Mouse (Mus musculus) midbrain, embryonic 13.5 days (tissue): ENCODE results near the gene Trpd52l3. TPM values are rescaled to one million over a fixed set of nuclear protein-coding genes. Genes with fewer than 3 reads are reported as not detected.

ENCODE experiments used
- ATAC-seq: fragments of 200-750 bp; cut with Nextera tagmentation; 2 replicates; pipeline ENCODE4 v1.8.0; 2017; ENCODE audit warnings: mild to moderate bottlenecking, moderate TSS enrichment, moderate library complexity
- H3K27ac ChIP-seq: fragments of 300-500 bp; sonication (generic); 2 replicates; pipeline ENCODE4 v1.5.1; 2015; ENCODE audit warnings: inconsistent platforms, mild to moderate bottlenecking, moderate library complexity
- H3K27me3 ChIP-seq: fragments of 300-500 bp; sonication (generic); 2 replicates; pipeline ENCODE4 v1.6.1; 2015; ENCODE audit warnings: mild to moderate bottlenecking, inconsistent platforms
- H3K36me3 ChIP-seq: fragments of 300-500 bp; sonication (generic); 2 replicates; pipeline ENCODE4 v1.6.1; 2015; ENCODE audit warnings: mild to moderate bottlenecking, inconsistent platforms
- H3K4me1 ChIP-seq: fragments of 300-500 bp; sonication (generic); replicated peaks from 2 replicates; pipeline ENCODE4 v1.6.1; 2015; ENCODE audit warnings: inconsistent platforms
- H3K4me2 ChIP-seq: fragments of 300-500 bp; sonication (generic); replicated peaks from 2 replicates; pipeline ENCODE4 v1.6.1; 2015; ENCODE audit warnings: moderate library complexity, mild to moderate bottlenecking, inconsistent platforms
- H3K4me3 ChIP-seq: fragments of 300-500 bp; sonication (generic); replicated peaks from 2 replicates; pipeline ENCODE4 v1.5.1; 2015; ENCODE audit warnings: mild to moderate bottlenecking, inconsistent platforms
- H3K9ac ChIP-seq: fragments of 300-500 bp; sonication (generic); replicated peaks from 2 replicates; pipeline ENCODE4 v1.6.1; 2015; ENCODE audit warnings: mild to moderate bottlenecking, inconsistent platforms
- H3K9me3 ChIP-seq: fragments of 300-500 bp; sonication (generic); 2 replicates; pipeline ENCODE4 v1.6.1; 2016; ENCODE audit warnings: mild to moderate bottlenecking, inconsistent platforms
- WGBS: fragments of 180-500 bp; shearing (Covaris S2); methylation state at CpG from one replicate; pipeline ENCODE4 v1.1.7; 2015; 5-methylcytosine and 5-hydroxymethylcytosine counted together
- polyA plus RNA-seq: library from polyadenylated mRNA; unstranded; fragments of >200 nt; fragmentation: Nextera tagmentation; extraction: Ambion mirVana; gene quantifications from 2 replicates; pipeline ENCODE4 v1.2.1, GENCODE M21; 2015

The Trpd52l3 gene
- not detected in 2 replicates for polyA plus RNA-seq

- Histone ChIP-seq H3K36me3 (no peaks in the 10 kb centered on the region), H3K9ac (no peak within 1 kb of the TSS), H3K4me1 (peaks cover 12% of the 10 kb centered on the region), H3K4me2 (no peak within 1 kb of the TSS), H3K27me3 (no peaks in the 10 kb centered on the region), H3K9me3 (no peaks in the 10 kb centered on the region), H3K4me3 (no peak within 1 kb of the TSS), H3K27ac (no peak within 1 kb of the TSS)
- no peak for ATAC-seq
- WGBS = 92% methylated on average over 9 of the region's 9 CpGs
Measured at GRCm38 (mm10) chr19:30003621-30004020, at the start of gene Trpd52l3. Gene Trpd52l3 (plus strand): TSS chr19:30003790.

DNA sequence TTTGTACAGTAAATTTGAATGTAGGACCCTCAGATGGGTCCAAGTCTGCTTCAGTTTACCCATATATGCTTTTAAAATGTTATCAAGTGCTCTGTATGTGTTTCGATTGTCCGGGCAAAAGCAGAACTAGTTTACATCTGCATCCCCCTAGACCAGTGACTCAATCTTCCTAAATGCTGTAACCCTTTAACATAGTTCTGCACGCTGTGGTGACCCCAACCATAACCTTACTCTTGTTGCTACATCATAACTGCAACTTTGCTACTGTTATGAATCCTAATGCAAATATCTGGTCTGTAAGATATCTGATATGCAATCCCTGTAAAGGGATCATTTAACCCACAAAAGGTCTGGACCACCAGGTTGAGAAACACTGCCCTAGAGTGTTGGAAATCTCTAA lies 49.8 kb upstream of the Trpd52l3 start:
- Histone ChIP-seq H3K4me1 (peaks cover 2% of the 10 kb centered on the region), H3K4me3 (no peak overlapping the region), H3K9me3 (no peaks in the 10 kb centered on the region), H3K27ac (no peak overlapping the region), H3K4me2 (no peak overlapping the region), H3K27me3 (no peaks in the 10 kb centered on the region), H3K36me3 (no peaks in the 10 kb centered on the region), H3K9ac (no peak overlapping the region)
- no peak for ATAC-seq
- WGBS = 95% methylated on average over 3 of the region's 3 CpGs

DNA sequence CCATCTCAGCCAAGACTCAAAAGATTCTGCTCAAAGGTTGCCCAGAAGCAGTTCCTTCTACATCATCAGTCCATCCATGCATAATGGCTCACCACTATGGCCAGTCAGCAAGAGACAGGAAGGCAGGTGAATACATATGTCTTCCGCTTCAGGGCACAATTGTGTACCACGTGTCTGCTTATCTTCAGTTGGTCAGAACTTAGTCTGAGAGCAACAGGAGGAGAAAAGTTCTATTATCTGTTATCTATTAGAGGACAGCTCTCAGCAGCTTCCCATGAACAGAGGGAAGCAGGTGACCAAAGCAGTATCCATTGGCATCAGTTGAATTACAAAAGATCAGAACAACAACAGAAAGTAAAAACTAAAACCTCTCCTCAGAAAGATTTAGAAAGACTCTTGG lies 48.1 kb upstream of the Trpd52l3 start:
- Histone ChIP-seq H3K4me1 (no peaks in the 10 kb centered on the region), H3K9ac (no peak overlapping the region), H3K9me3 (no peaks in the 10 kb centered on the region), H3K4me3 (no peak overlapping the region), H3K27me3 (no peaks in the 10 kb centered on the region), H3K4me2 (no peak overlapping the region), H3K36me3 (no peaks in the 10 kb centered on the region), H3K27ac (no peak overlapping the region)
- 83% methylated on average over 2 of the region's 2 CpGs for WGBS
- ATAC-seq = no peak

DNA sequence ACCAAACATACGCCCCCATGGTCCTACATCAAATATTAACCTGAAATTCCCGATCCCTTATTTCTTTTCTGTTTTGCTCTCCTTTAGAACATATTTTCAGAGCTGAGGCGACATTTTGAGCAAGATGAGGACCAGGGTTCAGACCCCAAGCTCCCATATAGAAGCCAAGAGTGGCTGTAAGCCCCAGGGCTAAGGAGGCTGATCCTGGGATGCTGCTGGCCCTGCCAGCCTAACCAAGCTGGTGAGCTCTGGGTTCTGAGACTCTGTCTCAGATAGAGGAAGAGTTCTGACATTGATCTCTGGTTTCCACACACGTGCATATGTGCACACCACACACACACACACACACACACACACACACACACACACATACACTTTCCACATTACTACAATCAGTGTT lies 42.7 kb upstream of the Trpd52l3 start:
- no peak for ATAC-seq
- Histone ChIP-seq H3K4me3 (no peak overlapping the region), H3K9me3 (0 out of 2 replicates have a peak, but pooled peaks cover 5% of the 10 kb centered on the region), H3K27ac (no peak overlapping the region), H3K4me2 (no peak overlapping the region), H3K27me3 (no peaks in the 10 kb centered on the region), H3K9ac (no peak overlapping the region), H3K36me3 (no peaks in the 10 kb centered on the region), H3K4me1 (no peaks in the 10 kb centered on the region)
- 85% methylated on average over 4 of the region's 4 CpGs for WGBS

DNA sequence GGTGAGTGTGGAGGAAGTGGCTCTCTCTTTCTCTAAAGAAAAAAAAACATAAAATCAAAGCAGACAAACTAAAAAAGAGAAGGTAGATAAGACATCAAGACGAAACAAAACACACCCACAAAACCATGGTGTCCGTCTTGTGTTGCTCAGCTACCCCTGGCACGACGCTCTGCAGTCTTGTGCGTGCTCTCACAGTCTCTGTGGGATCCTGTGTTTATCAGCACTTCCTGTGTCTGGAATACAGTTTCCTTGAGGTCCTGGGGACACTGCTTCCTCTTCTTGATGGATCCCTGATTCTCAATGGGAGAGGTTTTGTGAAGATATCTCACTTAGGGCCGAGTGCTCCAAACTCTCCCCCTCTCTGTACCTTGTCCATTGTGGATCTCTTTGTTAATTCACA lies 41.7 kb upstream of the Trpd52l3 start:
- Histone ChIP-seq H3K4me2 (no peak overlapping the region), H3K27ac (no peak overlapping the region), H3K27me3 (no peaks in the 10 kb centered on the region), H3K4me1 (no peaks in the 10 kb centered on the region), H3K36me3 (no peaks in the 10 kb centered on the region), H3K4me3 (no peak overlapping the region), H3K9ac (no peak overlapping the region), H3K9me3 (0 out of 2 replicates have a peak, but pooled peaks cover 6% of the 10 kb centered on the region)
- WGBS = 91% methylated on average over 6 of the region's 6 CpGs
- ATAC-seq = no peak

DNA sequence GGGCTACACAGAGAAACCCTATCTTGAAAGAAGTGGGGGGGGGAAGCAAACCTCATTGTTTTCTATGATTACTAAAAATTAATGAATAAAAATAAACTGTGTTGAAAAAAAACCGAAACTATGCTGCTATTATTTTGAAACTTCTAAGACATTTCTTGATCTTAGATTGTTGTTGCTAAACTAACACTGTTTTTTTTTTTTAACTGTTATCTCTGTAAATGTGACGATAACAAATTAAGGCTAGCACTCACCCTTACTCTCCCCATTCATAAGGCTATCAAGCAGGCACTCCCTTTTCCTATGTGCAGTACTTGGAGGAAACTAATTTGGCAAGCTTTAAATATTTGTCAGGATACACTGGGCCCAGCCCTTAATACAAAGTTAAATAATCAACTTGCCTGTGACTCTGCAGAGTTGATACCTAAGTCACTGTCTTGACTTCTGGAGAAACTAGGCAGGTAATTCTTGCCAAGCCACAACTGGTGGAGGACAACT lies 39.9 kb upstream of the Trpd52l3 start:
- Histone ChIP-seq H3K27me3 (no peaks in the 10 kb centered on the region), H3K36me3 (no peaks in the 10 kb centered on the region), H3K4me1 (no peaks in the 10 kb centered on the region), H3K9me3 (0 out of 2 replicates have a peak, but pooled peaks cover 6% of the 10 kb centered on the region), H3K9ac (no peak overlapping the region), H3K27ac (no peak overlapping the region), H3K4me2 (no peak overlapping the region), H3K4me3 (no peak overlapping the region)
- no peak for ATAC-seq
- whole genome bisulfite sequencing = 94% methylated on average over 2 of the region's 2 CpGs

DNA sequence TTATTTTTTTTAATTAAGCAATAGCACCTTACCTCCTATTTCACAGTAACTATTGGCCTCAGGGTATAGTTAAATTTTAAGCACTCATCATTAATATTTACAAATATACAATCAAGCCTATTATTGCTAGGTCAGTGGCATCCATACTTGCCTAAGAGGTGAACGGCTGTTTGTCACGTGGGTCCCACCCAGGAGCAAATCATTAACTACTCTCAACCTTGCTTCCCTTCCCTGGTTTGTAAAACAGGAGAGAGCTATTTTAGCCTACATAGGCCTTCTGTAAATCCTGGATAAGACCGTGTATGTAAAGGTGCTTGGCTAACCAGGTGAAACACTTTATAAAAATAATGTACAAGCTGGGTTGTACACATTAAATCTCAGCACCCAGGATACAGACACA lies 35.6 kb upstream of the Trpd52l3 start:
- H3K4me1 ChIP-seq = no peaks in the 10 kb centered on the region
- no peak overlapping the region for H3K4me3 ChIP-seq
- H3K9me3 ChIP-seq = 0 out of 2 replicates have a peak, but pooled peaks cover 6% of the 10 kb centered on the region
- H3K27ac ChIP-seq = no peak overlapping the region
- no peaks in the 10 kb centered on the region for H3K27me3 ChIP-seq
- no peak overlapping the region for H3K9ac ChIP-seq
- H3K36me3 ChIP-seq = no peaks in the 10 kb centered on the region
- WGBS = 94% methylated on average over 3 of the region's 3 CpGs
- H3K4me2 ChIP-seq = no peak overlapping the region
- no peak for ATAC-seq

DNA sequence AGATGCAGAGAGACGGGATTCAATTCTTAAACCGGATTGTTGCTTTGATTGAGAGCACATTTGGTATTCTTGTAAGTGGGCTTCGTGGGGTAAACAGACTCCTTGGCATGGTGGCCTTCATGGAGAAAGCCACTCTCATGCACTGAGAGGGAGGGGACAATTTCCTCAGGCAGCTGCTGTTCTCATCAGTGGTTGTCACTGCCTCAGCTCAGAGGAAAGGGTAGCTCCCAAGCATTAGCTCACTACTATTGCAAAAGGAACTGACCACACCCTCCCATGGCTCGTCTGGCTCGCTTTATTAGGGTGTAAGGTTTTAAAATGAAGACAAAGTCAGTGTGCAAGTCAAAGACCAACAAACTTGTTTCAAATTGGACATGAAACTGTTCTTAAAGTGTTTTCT lies 30.2 kb upstream of the Trpd52l3 start:
- H3K4me2 ChIP-seq = no peak overlapping the region

DNA sequence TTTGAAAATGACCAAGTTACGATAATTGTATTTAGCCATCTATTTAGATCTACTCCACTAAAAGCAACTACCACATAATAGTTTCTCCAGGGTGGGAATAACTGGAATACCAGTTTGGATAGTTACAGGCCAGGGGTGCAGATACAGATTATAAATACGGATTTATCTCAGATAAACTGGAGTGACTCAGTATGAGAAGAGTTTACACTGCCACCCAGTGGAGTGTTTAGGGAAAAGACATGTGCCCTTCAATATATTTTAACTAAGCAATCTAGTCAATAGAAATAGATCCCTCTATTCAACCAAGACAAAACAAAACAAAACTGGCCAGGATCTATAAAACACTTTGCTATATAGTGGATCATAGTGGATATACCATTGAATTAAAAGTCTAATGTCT lies 24.7 kb upstream of the Trpd52l3 start:
- no peak for ATAC-seq
- Histone ChIP-seq H3K27me3 (no peaks in the 10 kb centered on the region), H3K9ac (no peak overlapping the region), H3K4me1 (no peaks in the 10 kb centered on the region), H3K9me3 (no peaks in the 10 kb centered on the region), H3K4me3 (no peak overlapping the region), H3K36me3 (no peaks in the 10 kb centered on the region), H3K4me2 (no peak overlapping the region), H3K27ac (no peak overlapping the region)
- WGBS = 58% methylated on average over 2 of the region's 2 CpGs

More for the DNA sequence above, 30.2 kb upstream of the Trpd52l3 start:
- no peaks in the 10 kb centered on the region for H3K36me3 ChIP-seq
- H3K4me3 ChIP-seq = no peak overlapping the region
- H3K4me1 ChIP-seq = no peaks in the 10 kb centered on the region
- H3K9me3 ChIP-seq = no peaks in the 10 kb centered on the region
- no peak for ATAC-seq
- no peak overlapping the region for H3K9ac ChIP-seq
- H3K27me3 ChIP-seq = no peaks in the 10 kb centered on the region
- 83% methylated on average over 5 of the region's 5 CpGs for WGBS
- H3K27ac ChIP-seq = no peak overlapping the region

DNA sequence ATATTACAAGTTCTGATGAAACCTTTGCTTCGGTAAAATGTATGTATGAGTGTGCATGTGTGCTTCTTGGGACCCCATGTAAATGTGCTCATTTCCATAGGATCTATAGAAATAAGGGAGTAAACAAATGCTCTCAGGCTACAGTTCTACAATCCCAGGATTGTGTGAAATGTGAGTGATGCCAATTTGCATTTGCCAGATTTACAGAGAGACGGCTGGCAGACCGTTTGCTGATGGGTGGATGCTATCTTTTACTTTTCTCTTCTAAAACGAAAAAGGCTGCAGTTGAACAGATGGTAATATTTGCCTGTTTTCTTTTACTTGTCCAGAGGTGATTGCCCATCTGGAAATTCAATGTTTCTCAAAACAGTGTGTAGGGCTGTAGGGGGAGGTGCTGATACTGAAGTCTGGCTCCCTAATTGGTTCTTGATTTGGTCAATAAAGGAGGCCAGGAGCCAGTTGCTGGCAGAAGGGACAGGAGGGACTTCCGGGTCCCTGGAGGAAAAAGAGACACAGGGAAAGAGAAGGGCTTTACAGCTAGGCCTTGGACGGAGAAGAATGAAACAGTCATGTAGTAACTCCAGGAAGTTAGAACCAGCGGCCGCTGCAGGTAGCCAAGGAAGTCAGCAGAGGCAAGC lies 24.0 kb upstream of the Trpd52l3 start:
- no peak for ATAC-seq
- no peak overlapping the region for H3K4me2 ChIP-seq
- H3K9ac ChIP-seq = no peak overlapping the region
- no peak overlapping the region for H3K4me3 ChIP-seq
- no peak overlapping the region for H3K27ac ChIP-seq
- 81% methylated on average over 8 of the region's 8 CpGs for WGBS
- no peaks in the 10 kb centered on the region for H3K9me3 ChIP-seq
- no peaks in the 10 kb centered on the region for H3K4me1 ChIP-seq
- no peaks in the 10 kb centered on the region for H3K27me3 ChIP-seq
- no peaks in the 10 kb centered on the region for H3K36me3 ChIP-seq

DNA sequence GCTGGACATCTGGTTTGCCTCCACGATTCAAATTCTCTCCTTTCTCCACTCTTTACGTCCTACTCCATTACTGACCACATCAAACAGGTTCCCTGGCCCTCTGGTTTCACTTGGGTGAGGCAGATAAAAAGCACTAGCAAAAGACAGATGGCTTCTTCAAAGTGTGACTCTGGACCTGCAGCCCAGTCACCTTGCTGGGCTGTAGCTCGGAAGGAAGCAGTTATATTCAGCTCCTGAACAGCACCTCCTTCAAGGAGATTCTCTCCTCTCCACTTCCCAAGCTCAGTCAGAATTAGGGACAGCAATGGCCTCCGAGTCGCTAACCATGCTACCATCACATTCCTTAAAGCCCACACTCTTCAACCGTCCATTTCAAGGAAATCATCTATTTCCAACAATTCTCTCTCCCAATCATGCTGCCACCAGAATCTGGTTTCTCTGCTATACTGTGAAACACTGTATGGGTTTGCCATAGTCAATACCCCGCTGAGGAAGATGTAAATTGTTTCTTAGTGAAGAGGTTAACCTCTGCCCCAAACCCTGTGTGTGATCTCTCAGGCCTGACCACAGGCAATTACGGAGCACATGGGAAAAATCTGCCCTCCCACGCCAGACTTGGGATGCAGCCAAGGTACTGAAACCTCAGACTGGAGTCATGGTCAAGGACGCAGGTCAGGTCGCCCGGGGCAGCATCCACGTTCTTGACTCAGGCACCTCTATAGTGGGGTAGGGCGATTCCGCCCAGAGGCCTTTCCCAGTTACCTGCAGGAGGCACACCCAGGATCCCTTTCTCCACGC lies 19.2 kb upstream of the Trpd52l3 start:
- no peak for ATAC-seq
- Histone ChIP-seq H3K4me3 (no peak overlapping the region), H3K4me1 (no peaks in the 10 kb centered on the region), H3K27ac (no peak overlapping the region), H3K27me3 (no peaks in the 10 kb centered on the region), H3K36me3 (no peaks in the 10 kb centered on the region), H3K9ac (no peak overlapping the region), H3K9me3 (no peaks in the 10 kb centered on the region), H3K4me2 (no peak overlapping the region)
- WGBS = 71% methylated on average over 16 of the region's 16 CpGs

DNA sequence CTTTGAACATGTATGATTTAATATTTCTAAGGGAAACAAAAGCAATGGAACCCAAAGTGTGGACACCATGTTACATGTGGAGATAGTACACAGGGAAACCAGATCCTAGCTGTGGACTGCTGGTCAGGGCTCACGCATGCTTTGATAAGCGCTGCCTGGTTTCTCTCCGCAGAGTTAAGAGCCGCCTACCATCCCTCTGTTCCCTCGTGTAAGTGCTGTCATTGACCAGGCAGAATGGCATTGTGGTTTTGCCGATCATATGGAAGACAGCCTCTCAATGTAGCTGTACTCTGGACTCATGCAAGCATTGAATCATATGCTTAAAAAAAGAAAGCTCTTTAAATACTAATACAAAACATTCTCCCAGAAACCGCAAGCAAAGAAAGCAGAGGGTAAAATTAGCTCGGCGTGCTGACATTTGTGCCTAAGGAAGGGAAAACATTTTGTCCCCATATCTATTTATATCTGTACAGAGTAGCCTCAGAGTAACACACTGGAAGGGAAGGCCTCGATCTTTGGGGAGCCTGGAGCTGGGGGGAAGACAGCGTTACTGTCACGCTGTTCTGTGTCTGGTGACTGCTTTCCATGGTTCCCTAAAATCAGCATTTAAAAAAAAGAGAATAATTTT lies 17.0 kb upstream of the Trpd52l3 start:
- Histone ChIP-seq H3K9me3 (no peaks in the 10 kb centered on the region), H3K4me1 (no peaks in the 10 kb centered on the region), H3K36me3 (no peaks in the 10 kb centered on the region), H3K27me3 (no peaks in the 10 kb centered on the region), H3K9ac (no peak overlapping the region), H3K4me3 (no peak overlapping the region), H3K4me2 (no peak overlapping the region), H3K27ac (no peak overlapping the region)
- 91% methylated on average over 12 of the region's 12 CpGs for whole genome bisulfite sequencing
- no peak for ATAC-seq
